Mouse (Mus musculus) erythroblast, embryonic 14.5 days (primary cell): ENCODE data around the gene Foxc2.

ENCODE experiments used
- GATA1 ChIP-seq: IDR thresholded peaks from 2 replicates; pipeline ENCODE4 v1.6.1; 2012; ENCODE audit warnings: low read length, inconsistent platforms, mixed read lengths
- TAL1 ChIP-seq: IDR thresholded peaks from 3 replicates; pipeline ENCODE4 v1.6.1; 2012; ENCODE audit warnings: low read length, inconsistent platforms, mixed read lengths

DNA sequence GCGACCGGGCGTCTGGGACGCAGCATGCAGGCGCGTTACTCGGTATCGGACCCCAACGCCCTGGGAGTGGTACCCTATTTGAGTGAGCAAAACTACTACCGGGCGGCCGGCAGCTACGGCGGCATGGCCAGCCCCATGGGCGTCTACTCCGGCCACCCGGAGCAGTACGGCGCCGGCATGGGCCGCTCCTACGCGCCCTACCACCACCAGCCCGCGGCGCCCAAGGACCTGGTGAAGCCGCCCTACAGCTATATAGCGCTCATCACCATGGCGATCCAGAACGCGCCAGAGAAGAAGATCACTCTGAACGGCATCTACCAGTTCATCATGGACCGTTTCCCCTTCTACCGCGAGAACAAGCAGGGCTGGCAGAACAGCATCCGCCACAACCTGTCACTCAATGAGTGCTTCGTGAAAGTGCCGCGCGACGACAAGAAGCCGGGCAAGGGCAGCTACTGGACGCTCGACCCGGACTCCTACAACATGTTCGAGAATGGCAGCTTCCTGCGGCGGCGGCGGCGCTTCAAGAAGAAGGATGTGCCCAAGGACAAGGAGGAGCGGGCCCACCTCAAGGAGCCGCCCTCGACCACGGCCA, 717 bp downstream of the Foxc2 start:
- TF ChIP-seq GATA1 (no peak), TAL1 (no peak)
